Mouse (Mus musculus) liver, embryonic 14.5 days (tissue): Measurements from ENCODE around the gene Ngrn. TPM values are rescaled to one million over a fixed set of nuclear protein-coding genes. Genes with fewer than 3 reads are reported as not detected.

Experiments used
- ATAC-seq: fragments of 200-750 bp; cut with Nextera tagmentation; 2 replicates; pipeline ENCODE4 v1.8.0; 2017; ENCODE audit warnings: moderate number of reproducible peaks, mild to moderate bottlenecking, moderate library complexity; ENCODE audit not compliant: insufficient read depth
- DNase-seq, 3 experiments: peaks; one replicate each; pipeline ENCODE4 v3.0.0-alpha.2; 2012 to 2013; ENCODE audit warnings: low read depth in 3 of 3, low spot score in 3 of 3
- H3K27ac ChIP-seq: fragments of 300-500 bp; sonication (generic); 2 replicates; pipeline ENCODE4 v1.5.1; 2014; ENCODE audit warnings: moderate library complexity, mild to moderate bottlenecking, control low read depth, inconsistent platforms
- H3K27me3 ChIP-seq: fragments of 300-500 bp; sonication (generic); 2 replicates; pipeline ENCODE4 v1.6.1; 2014; ENCODE audit warnings: mild to moderate bottlenecking, low read length, moderate library complexity; ENCODE audit not compliant: control insufficient read depth, insufficient read depth
- H3K36me3 ChIP-seq: fragments of 300-500 bp; sonication (generic); replicated peaks from 2 replicates; pipeline ENCODE4 v1.6.1; 2014; ENCODE audit warnings: low read depth; ENCODE audit not compliant: control insufficient read depth, insufficient read depth
- H3K4me1 ChIP-seq, 2 experiments: fragments of 200-500 bp in 1 of 2; fragments of 300-500 bp in 1 of 2; sonication (generic) in 1 of 2; replicated peaks; 2 replicates each; pipeline ENCODE4 v1.6.1; 2012 to 2014; ENCODE audit warnings: antibody characterized with exemption in 1 of 2, inconsistent platforms in 1 of 2, low read length in 1 of 2; ENCODE audit not compliant: control insufficient read depth in 2 of 2, insufficient read depth in 2 of 2
- H3K4me2 ChIP-seq: fragments of 300-500 bp; sonication (generic); 2 replicates; pipeline ENCODE4 v1.6.1; 2014; ENCODE audit warnings: low read depth, mild to moderate bottlenecking, control low read depth, moderate library complexity
- H3K4me3 ChIP-seq, 2 experiments: fragments of 200-500 bp in 1 of 2; fragments of 300-500 bp in 1 of 2; sonication (generic) in 1 of 2; 2 replicates each; pipeline ENCODE4 v1.5.1; 2012 to 2014; ENCODE audit warnings: low read depth in 2 of 2, low read length in 2 of 2, mild to moderate bottlenecking in 2 of 2, control low read depth in 1 of 2, inconsistent platforms in 1 of 2, moderate library complexity in 1 of 2; ENCODE audit not compliant: insufficient read depth in 1 of 2
- H3K9ac ChIP-seq: fragments of 300-500 bp; sonication (generic); replicated peaks from 2 replicates; pipeline ENCODE4 v1.6.1; 2014; ENCODE audit warnings: mild to moderate bottlenecking, control low read depth, moderate library complexity
- H3K9me3 ChIP-seq: fragments of 300-500 bp; sonication (generic); 2 replicates; pipeline ENCODE4 v1.6.1; 2016; ENCODE audit warnings: low read length, mixed read lengths; ENCODE audit not compliant: control insufficient read depth
- CTCF ChIP-seq: IDR thresholded peaks from 2 replicates; pipeline ENCODE4 v1.5.1; 2016; ENCODE audit warnings: antibody characterized with exemption, low read depth, control low read depth
- EP300 ChIP-seq: IDR thresholded peaks from 2 replicates; pipeline ENCODE4 v1.6.1; 2016; ENCODE audit warnings: antibody characterized with exemption, low read depth
- WGBS: fragments of 180-500 bp; shearing (Covaris S2); extraction: QIAGEN DNeasy Blood & Tissue Kit; methylation state at CpG from one replicate; pipeline ENCODE4 v1.1.7; 2014; ENCODE audit not compliant: insufficient replicate concordance; 5-methylcytosine and 5-hydroxymethylcytosine counted together
- polyA plus RNA-seq, 2 experiments: library from polyadenylated mRNA; depleted of rRNA in 1 of 2; stranded (reverse) in 1 of 2; unstranded in 1 of 2; fragments of >200 nt; fragmentation: Nextera tagmentation in 1 of 2; extraction: Ambion mirVana in 1 of 2; gene quantifications; 2 replicates each; pipeline versions ENCODE4 v1.2.1 to v1.2.3; 2012 to 2014

Gene Ngrn
- polyA plus RNA-seq, 2 experiments: 21.4 to 26.7 TPM

DNA sequence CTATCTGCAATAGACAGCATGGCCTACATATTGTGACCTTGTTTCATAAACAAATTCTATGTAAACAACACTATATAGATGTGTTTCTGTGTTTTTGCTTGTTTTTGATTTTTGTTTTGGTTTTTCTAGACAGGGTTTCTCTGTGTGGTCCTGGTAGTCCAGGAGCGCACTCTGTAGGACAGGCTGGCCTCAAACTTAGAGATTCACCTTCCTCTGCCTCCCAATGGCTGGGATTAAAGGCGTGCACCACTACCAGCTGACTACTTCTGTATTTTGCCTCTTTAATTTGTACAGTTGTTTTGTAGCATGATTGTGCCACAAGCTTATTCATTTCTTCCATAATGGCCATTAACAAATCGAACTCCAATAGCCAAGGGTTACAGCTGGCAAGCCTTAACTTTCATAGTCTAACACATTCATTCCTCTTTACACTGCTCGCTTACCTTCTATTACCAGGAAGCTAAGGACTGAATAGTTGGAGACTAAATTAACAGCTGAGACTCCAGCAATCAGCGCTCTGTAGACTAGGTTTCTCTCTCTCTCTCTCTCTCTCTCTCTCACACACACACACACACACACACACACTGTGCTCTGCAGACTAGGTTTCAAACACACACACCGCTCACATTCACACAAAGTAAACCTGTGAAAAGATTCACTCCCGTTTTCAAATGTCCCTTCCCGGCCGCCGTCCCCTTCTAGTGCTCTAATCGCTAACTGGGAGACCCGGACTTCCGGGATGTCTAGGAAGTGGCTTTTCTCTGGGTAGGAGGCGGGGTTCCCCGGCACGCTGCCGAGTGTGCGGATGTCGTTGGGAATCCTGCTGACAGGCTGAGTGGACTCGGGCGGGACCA is 8.1 kb downstream of the Ngrn start, which contains the start of gene Vps33b:
Gene Vps33b, plus strand, starts transcription at position 753 of the 854 bp plus-strand sequence.
- ATAC-seq (peak; percentile 91), DNase-seq (peak; percentile 90 to 92 (median 92))
- Histone ChIP-seq H3K4me1 (peaks cover 10 to 13% of the 10 kb centered on the region in 2 experiments), H3K36me3 (peaks cover 21% of the 10 kb centered on the region), H3K4me3 (peak within 1 kb of the TSS; percentile 72 to 81), H3K27me3 (no peaks in the 10 kb centered on the region), H3K9ac (peak within 1 kb of the TSS; percentile 76), H3K4me2 (peak within 1 kb of the TSS; percentile 91), H3K9me3 (no peaks in the 10 kb centered on the region), H3K27ac (peak within 1 kb of the TSS; percentile 69)
- WGBS: 3% methylated on average over 21 of the region's 21 CpGs
- TF ChIP-seq CTCF: no peak
- TF ChIP-seq EP300: 0 out of 2 replicates have a peak, but pooled peaks have one; percentile 27

DNA sequence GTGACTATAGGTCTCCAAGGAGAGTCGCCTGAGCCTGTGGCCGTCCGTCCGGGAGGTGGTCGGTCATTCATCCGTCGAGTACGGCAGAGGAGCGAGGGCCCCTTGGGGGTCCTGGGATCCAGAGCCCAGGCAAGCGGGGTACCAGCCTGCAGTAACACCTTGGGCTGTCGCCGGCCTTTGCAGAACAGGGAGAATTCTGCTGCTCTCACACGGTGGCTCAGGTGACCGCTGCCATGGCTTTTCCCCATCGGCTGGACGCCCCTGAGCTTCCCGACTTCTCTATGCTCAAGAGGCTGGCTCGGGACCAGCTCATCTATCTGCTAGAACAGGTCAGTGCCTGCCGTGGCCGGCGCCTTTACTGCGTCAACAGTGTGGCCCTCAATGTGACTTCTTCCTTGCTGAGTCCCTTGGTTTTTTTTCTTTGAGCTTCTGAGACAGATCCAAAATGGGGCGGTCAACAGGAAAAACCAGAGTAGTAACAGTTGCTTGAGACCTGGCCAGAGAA is 8.8 kb downstream of the Ngrn start:
- peak overlapping the region; percentile 76 for H3K9ac ChIP-seq
- no peaks in the 10 kb centered on the region for H3K9me3 ChIP-seq

DNA sequence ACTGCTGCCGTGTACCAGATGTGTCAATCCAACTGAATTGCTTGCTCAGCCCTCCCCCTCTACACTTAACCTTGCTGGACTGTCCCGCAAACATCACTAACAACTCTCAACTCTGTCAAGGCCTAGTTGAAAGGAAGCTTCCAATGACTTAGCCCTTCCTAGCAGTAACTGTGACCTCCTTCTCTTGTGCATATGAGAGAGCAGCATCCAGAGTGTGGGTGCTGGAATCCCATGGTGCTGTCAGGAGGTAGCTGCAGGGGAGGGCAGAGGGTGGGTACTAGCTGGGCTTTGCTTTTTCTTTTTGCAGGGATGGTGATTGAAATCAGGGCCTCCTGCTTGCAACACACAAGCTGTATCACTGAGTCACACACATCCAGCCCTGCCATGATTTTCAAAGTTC is 12.4 kb downstream of the Ngrn start:
- no peak for TF ChIP-seq CTCF
- TF ChIP-seq EP300: no peak
- no peaks in the 10 kb centered on the region for H3K9me3 ChIP-seq
- no peak overlapping the region for H3K27ac ChIP-seq
- H3K4me2 ChIP-seq: no peak overlapping the region
- H3K4me1 ChIP-seq: peaks cover 10 to 14% of the 10 kb centered on the region in 2 experiments
- ATAC-seq (no peak), DNase-seq (no peak)
- H3K4me3 ChIP-seq: no peak overlapping the region
- 65% methylated on average over 2 of the region's 2 CpGs for WGBS
- H3K27me3 ChIP-seq: no peaks in the 10 kb centered on the region
- H3K36me3 ChIP-seq: peaks cover 15% of the 10 kb centered on the region
- H3K9ac ChIP-seq: no peak overlapping the region

More for the DNA sequence above, 8.8 kb downstream of the Ngrn start:
- H3K4me1 ChIP-seq: peaks cover 10 to 13% of the 10 kb centered on the region in 2 experiments
- DNase-seq (no peak), ATAC-seq (peak; percentile 69)
- peak overlapping the region; percentile 69 for H3K27ac ChIP-seq
- WGBS: under 1% methylated on average over 23 of the region's 23 CpGs
- peak overlapping the region; percentile 91 for H3K4me2 ChIP-seq
- no peaks in the 10 kb centered on the region for H3K27me3 ChIP-seq
- peak overlapping the region; percentile 72 to 81 for H3K4me3 ChIP-seq
- TF ChIP-seq EP300 (no peak), CTCF (no peak)
- H3K36me3 ChIP-seq: peaks cover 21% of the 10 kb centered on the region

DNA sequence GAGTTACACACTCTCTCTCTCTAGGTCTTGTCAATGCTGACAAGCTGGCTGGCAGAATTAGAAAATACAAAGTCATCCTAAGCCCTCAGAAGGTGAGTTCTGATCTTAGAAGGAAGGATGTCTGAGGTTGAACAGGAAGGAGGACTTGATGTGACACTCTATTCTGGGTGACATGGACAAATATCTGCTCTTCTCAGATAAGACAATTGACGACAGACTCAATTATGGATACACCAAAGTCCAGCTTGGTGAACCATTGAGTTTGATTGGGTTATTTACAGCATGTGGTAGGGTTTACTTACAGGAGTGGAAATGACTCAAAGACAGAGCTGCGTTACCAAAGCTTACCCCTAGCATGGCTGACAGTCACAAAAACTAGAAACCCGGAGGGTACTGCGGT is 15.4 kb downstream of the Ngrn start:
- ATAC-seq (no peak), DNase-seq (no peak)
- no peak overlapping the region for H3K4me3 ChIP-seq
- H3K9me3 ChIP-seq: no peaks in the 10 kb centered on the region
- H3K36me3 ChIP-seq: peaks cover 15% of the 10 kb centered on the region
- no peak for TF ChIP-seq EP300
- no peak for TF ChIP-seq CTCF
- no peaks in the 10 kb centered on the region for H3K27me3 ChIP-seq
- no peak overlapping the region for H3K27ac ChIP-seq
- H3K4me2 ChIP-seq: no peak overlapping the region
- 59% methylated on average over 4 of the region's 4 CpGs for WGBS
- H3K4me1 ChIP-seq: 0 out of 4 replicates have a peak, but pooled peaks cover 0 to 2% of the 10 kb centered on the region in 2 experiments
- no peak overlapping the region for H3K9ac ChIP-seq

DNA sequence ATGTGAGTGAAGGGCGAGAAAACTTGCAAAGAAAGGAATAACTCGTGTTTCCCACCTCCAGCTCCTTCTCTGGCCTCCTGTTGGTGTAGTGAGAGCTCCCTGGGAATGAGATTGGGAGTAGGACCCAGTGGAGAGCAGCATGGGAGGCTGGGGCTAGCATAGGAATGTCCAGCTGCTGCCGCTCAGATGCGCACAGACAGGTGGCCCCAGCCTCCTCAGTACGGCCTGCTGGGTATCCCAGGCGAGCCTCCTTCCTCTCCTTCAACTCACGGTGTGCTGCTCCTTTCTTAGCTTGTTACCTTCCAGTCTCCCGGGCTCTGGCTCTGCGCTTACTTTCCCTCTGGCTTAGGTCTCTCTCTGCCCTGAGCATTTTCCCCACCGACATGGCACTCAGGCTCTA is 19.0 kb downstream of the Ngrn start:
- Histone ChIP-seq H3K9ac (no peak overlapping the region), H3K9me3 (no peaks in the 10 kb centered on the region), H3K27ac (no peak overlapping the region), H3K4me2 (no peak overlapping the region), H3K36me3 (peaks cover 9% of the 10 kb centered on the region), H3K4me3 (no peak overlapping the region), H3K4me1 (peaks cover 4 to 8% of the 10 kb centered on the region in 2 experiments), H3K27me3 (no peaks in the 10 kb centered on the region)
- WGBS: 77% methylated on average over 10 of the region's 10 CpGs
- TF ChIP-seq EP300 (no peak), CTCF (no peak)
- ATAC-seq: no peak
- DNase-seq: no peak
